Comparison of ENCODE assay signal across 22 mouse cellular contexts in the genomic region with DNA sequence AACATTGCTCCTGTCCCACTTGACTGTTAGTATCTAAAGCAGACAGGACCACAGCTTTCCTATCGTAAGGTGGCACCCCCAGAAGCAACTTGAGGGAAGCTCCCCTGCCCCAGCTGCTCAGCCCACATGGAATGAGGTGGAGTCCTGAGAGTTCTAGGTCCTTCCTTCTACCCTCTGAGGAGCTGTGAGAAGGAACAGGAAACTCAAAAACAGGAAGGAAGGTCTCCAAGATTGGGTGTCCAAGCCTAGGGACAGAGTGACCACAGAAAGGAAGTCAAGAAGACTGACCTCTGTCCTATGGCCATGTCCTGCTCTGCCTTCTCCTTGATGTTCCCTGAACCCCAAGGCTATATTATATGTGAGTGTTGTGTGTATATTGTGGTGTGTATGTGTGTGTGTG. TPM values are rescaled to one million over a fixed set of nuclear protein-coding genes. Genes with fewer than 3 reads are reported as not detected.
DNase-seq lines count a peak whose midpoint lies in the region; ATAC-seq lines count a peak whose summit lies in the region.
"Had no signal": no experiment of that assay in that cellular context is flagged by ENCODE, and none has a peak within 500 bp of the region (broad histone marks: within the 10 kb centered on the region; RNA-seq: fewer than 3 reads in every experiment).

No protein-coding gene starts in this region.

- H3K9me3 ChIP-seq in midbrain, embryonic 13.5 days = no peaks in the 10 kb centered on the region
- no peaks in the 10 kb centered on the region for H3K9me3 ChIP-seq in kidney, embryonic 15.5 days (replicated peaks)
- H3K9me3 ChIP-seq: embryonic facial prominence, embryonic 15.5 days; forebrain, embryonic 10.5 days; heart, embryonic 10.5 days; hindbrain, embryonic 10.5 days; hindbrain, embryonic 15.5 days had no signal

- H3K9ac ChIP-seq in midbrain, embryonic 13.5 days (replicated peaks) = no peak overlapping the region
- H3K9ac ChIP-seq in kidney, embryonic 15.5 days = no peak overlapping the region
- H3K9ac ChIP-seq: embryonic facial prominence, embryonic 15.5 days; hindbrain, embryonic 15.5 days had no signal

- intact Hi-C loops in heart, postnatal 10 days (cut with DNase I) = no loop called here

- no peaks in the 10 kb centered on the region for H3K36me3 ChIP-seq in midbrain, embryonic 13.5 days
- no peaks in the 10 kb centered on the region for H3K36me3 ChIP-seq in kidney, embryonic 15.5 days
- H3K36me3 ChIP-seq: embryonic facial prominence, embryonic 15.5 days; forebrain, embryonic 10.5 days; heart, embryonic 10.5 days; hindbrain, embryonic 10.5 days; hindbrain, embryonic 15.5 days had no signal

- peak; percentile 29 to 37; a peak in 2 of 4 replicates for ATAC-seq in hematopoietic stem cell, adult 5-6 weeks (replicated peaks in 1 of 2; ENCODE audit: insufficient read depth in 1 of 2, low FRiP score in 2 of 2, low TSS enrichment in 1 of 2, low read depth in 1 of 2, poor library complexity in 2 of 2, severe bottlenecking in 2 of 2)
- peak; percentile 56 for ATAC-seq in megakaryocyte progenitor cell, adult 5-6 weeks (replicated peaks; ENCODE audit: poor library complexity)
- ATAC-seq in midbrain, embryonic 13.5 days = no peak
- ATAC-seq in kidney, embryonic 15.5 days (replicated peaks; ENCODE audit: low FRiP score) = no peak
- ATAC-seq: forebrain, embryonic 14.5 days had no signal

- H3K27ac ChIP-seq in midbrain, embryonic 13.5 days = no peak overlapping the region
- H3K27ac ChIP-seq in kidney, embryonic 15.5 days = no peak overlapping the region
- H3K27ac ChIP-seq: embryonic facial prominence, embryonic 15.5 days; forebrain, embryonic 10.5 days; gastrocnemius, adult 2 months; heart, embryonic 10.5 days; hindbrain, embryonic 10.5 days; hindbrain, embryonic 15.5 days had no signal

- WGBS in midbrain, embryonic 13.5 days = 77% methylated on average over 1 of the region's 1 CpGs
- 83% methylated on average over 1 of the region's 1 CpGs for WGBS in kidney, embryonic 15.5 days

- H3K4me2 ChIP-seq in midbrain, embryonic 13.5 days (replicated peaks) = no peak overlapping the region
- no peak overlapping the region for H3K4me2 ChIP-seq in kidney, embryonic 15.5 days
- H3K4me2 ChIP-seq: embryonic facial prominence, embryonic 15.5 days; hindbrain, embryonic 15.5 days had no signal

- no peaks in the 10 kb centered on the region for H3K4me1 ChIP-seq in midbrain, embryonic 13.5 days (replicated peaks)
- no peaks in the 10 kb centered on the region for H3K4me1 ChIP-seq in kidney, embryonic 15.5 days
- H3K4me1 ChIP-seq: embryonic facial prominence, embryonic 15.5 days; forebrain, embryonic 10.5 days; heart, embryonic 10.5 days; hindbrain, embryonic 10.5 days; hindbrain, embryonic 15.5 days had no signal

- no peak overlapping the region for H3K4me3 ChIP-seq in midbrain, embryonic 13.5 days (replicated peaks)
- H3K4me3 ChIP-seq in kidney, embryonic 15.5 days (replicated peaks) = no peak overlapping the region
- H3K4me3 ChIP-seq: embryonic facial prominence, embryonic 15.5 days; erythroblast, embryonic 14.5 days; forebrain, embryonic 10.5 days; gastrocnemius, adult 2 months; heart, embryonic 10.5 days; hindbrain, embryonic 10.5 days; hindbrain, embryonic 15.5 days had no signal

- peak; percentile 94 for DNase-seq in heart, adult 11 months
- DNase-seq in heart, postnatal 10 days = no peak
- DNase-seq in 416B (ENCODE audit: low read depth) = peak; percentile 39
- DNase-seq: adrenal gland, postnatal 10 days; cerebellum, adult 11-12 months; cerebellum, adult 9-11 months; cerebellum, postnatal 36 days; embryo, embryonic 11 days; gastrocnemius, postnatal 25 days; heart, postnatal 14 days had no signal

- H3K27me3 ChIP-seq in midbrain, embryonic 13.5 days = 0 out of 2 replicates have a peak, but pooled peaks cover 5% of the 10 kb centered on the region
- H3K27me3 ChIP-seq in kidney, embryonic 15.5 days = no peaks in the 10 kb centered on the region
- H3K27me3 ChIP-seq: embryonic facial prominence, embryonic 15.5 days; hindbrain, embryonic 15.5 days had no signal

RNA-seq across cellular contexts. Expression of gene Dnmt3a, which starts 6.3 kb away (rescaled TPM):
- 100 to 1,000 TPM; 105 to 121 TPM for total RNA-seq in heart, postnatal 10 days (2021)
- total RNA-seq in hematopoietic stem cell, adult 5-6 weeks (2017) = 25.2 and 35.0 TPM in 2 replicates
- total RNA-seq in megakaryocyte progenitor cell, adult 5-6 weeks (2015) = 12.1 and 19.4 TPM in 2 replicates
- 20.4 and 21.8 TPM in 2 replicates for total RNA-seq in megakaryocyte progenitor cell, adult 5-6 weeks (2017)
- polyA plus RNA-seq in midbrain, embryonic 13.5 days (2015; fragmentation: Nextera tagmentation; extraction: Ambion mirVana) = 111 and 124 TPM in 2 replicates
- 124 and 132 TPM in 2 replicates for polyA plus RNA-seq in kidney, embryonic 15.5 days (2015; fragmentation: Nextera tagmentation; extraction: Ambion mirVana)

Comparison
In these comparisons a context has a peak if more than half of its experiments do, and no peak if none do; other contexts are left out.
1. DNase-seq: peak in heart, adult 11 months (single experiment) and 416B (single experiment); none in heart, postnatal 10 days (0 of 2).
2. ATAC-seq: peak in hematopoietic stem cell, adult 5-6 weeks (2 of 2) and megakaryocyte progenitor cell, adult 5-6 weeks (single experiment); none in midbrain, embryonic 13.5 days (single experiment) and kidney, embryonic 15.5 days (single experiment).